Mouse (Mus musculus) layer of hippocampus, adult 18-20 months (tissue): ENCODE data around the gene Trem3. TPM values are rescaled to one million over a fixed set of nuclear protein-coding genes. Genes with fewer than 3 reads are reported as not detected.

Experiments used
- total RNA-seq, 2 experiments: library from RNA; stranded (reverse); gene quantifications; 2 replicates each; pipeline ENCODE4 v1.2.3; 2021

Trem3 gene
- total RNA-seq, 2 experiments from 2014 or later = not detected

Other genes starting within 250 kb of the Trem3 start
- gene 1700122O11Rik, start 209.5 kb upstream of the Trem3 start, total RNA-seq = not detected
- gene 1700067P10Rik, start 158.5 kb upstream of the Trem3 start, total RNA-seq = not detected
- not detected for gene 9830107B12Rik, start 101.5 kb upstream of the Trem3 start, total RNA-seq
- gene A530064D06Rik, start 80.5 kb upstream of the Trem3 start, total RNA-seq = not detected
- gene Trem1, start 15.0 kb upstream of the Trem3 start, total RNA-seq = not detected
- gene Treml4, start 16.5 kb downstream of the Trem3 start, total RNA-seq = not detected
- gene Treml2, start 51.7 kb downstream of the Trem3 start, total RNA-seq = under 1 TPM; 0.22 to 0.36 TPM
- gene B430306N03Rik, start 68.4 kb downstream of the Trem3 start, total RNA-seq = under 1 TPM in 1 of 2 experiments, not detected in 1; 0.10 TPM
- gene Trem2, start 98.6 kb downstream of the Trem3 start, total RNA-seq = 10 to 100 TPM; 12.2 to 12.3 TPM
- gene Treml1, start 112.1 kb downstream of the Trem3 start, total RNA-seq = under 1 TPM in 1 of 2 experiments, not detected in 1; 0.41 TPM
- 10 to 100 TPM; 28.4 to 31.7 TPM for gene Nfya, start 162.1 kb downstream of the Trem3 start, total RNA-seq
- gene Oard1, start 162.2 kb downstream of the Trem3 start, total RNA-seq = 10 to 100 TPM; 13.7 to 14.1 TPM
- not detected for gene Apobec2, start 185.2 kb downstream of the Trem3 start, total RNA-seq
- not detected for gene Tspo2, start 203.7 kb downstream of the Trem3 start, total RNA-seq
- under 1 TPM; 0.56 to 0.92 TPM for gene Unc5cl, start 207.1 kb downstream of the Trem3 start, total RNA-seq